Mouse (Mus musculus): ENCODE results near the gene Cacna1b.

DNA sequence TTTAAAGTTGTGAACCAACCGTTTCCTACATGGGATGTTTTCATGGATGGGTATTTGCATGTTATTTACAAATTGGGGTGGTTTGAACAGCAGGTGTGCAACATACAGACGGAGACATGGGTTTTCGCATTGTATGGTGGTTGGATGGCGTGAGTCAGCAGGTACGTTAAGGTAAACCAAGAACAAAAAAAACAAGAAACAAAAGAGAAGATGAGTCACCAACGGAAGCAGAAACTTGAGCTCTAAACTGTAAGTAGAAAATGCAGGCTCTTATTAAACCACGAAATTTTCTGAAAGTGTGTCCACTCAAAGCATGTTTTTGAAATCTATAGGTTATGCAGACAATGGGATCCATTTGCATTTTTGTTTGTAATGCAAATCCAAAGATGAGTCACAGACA lies 120.1 kb downstream of the Cacna1b start:
- TF ChIP-seq POLR2A (IDR thresholded peaks at IDR 0.05; ENCODE audit: low read depth, low read length) (no peak), CTCF (IDR thresholded peaks at IDR 0.05; ENCODE audit: extremely low read depth, insufficient read depth, insufficient read length, insufficient replicate concordance) (no peak)
